Mouse (Mus musculus) limb, embryonic 14.5 days (tissue): ENCODE data around the gene Ggcx. TPM values are rescaled to one million over a fixed set of nuclear protein-coding genes. Genes with fewer than 3 reads are reported as not detected.

Source experiments
- ATAC-seq: fragments of 200-750 bp; cut with Nextera tagmentation; 2 replicates; pipeline ENCODE4 v1.8.0; 2017; ENCODE audit warnings: low read depth, moderate number of reproducible peaks, moderate TSS enrichment; ENCODE audit not compliant: low FRiP score
- DNase-seq: peaks from one replicate; pipeline ENCODE4 v3.0.0-alpha.2; 2015; ENCODE audit warnings: low spot score
- H3K27ac ChIP-seq: fragments of 300-500 bp; sonication (generic); replicated peaks from 2 replicates; pipeline ENCODE4 v1.5.1; 2014; ENCODE audit warnings: low read depth, mild to moderate bottlenecking, low read length, moderate library complexity, mixed read lengths
- H3K27me3 ChIP-seq: fragments of 300-500 bp; sonication (generic); 2 replicates; pipeline ENCODE4 v1.6.1; 2014; ENCODE audit warnings: low read length, mixed read lengths; ENCODE audit not compliant: control insufficient read depth, insufficient read depth
- H3K36me3 ChIP-seq: fragments of 300-500 bp; sonication (generic); 2 replicates; pipeline ENCODE4 v1.6.1; 2014; ENCODE audit warnings: mild to moderate bottlenecking, low read length, moderate library complexity, mixed read lengths; ENCODE audit not compliant: control insufficient read depth, insufficient read depth
- H3K4me1 ChIP-seq: fragments of 300-500 bp; sonication (generic); 2 replicates; pipeline ENCODE4 v1.6.1; 2014; ENCODE audit warnings: antibody characterized with exemption, low read length, mixed read lengths; ENCODE audit not compliant: control insufficient read depth, insufficient read depth
- H3K4me2 ChIP-seq: fragments of 300-500 bp; sonication (generic); replicated peaks from 2 replicates; pipeline ENCODE4 v1.6.1; 2014; ENCODE audit warnings: low read depth, mild to moderate bottlenecking, low read length, moderate library complexity; ENCODE audit not compliant: severe bottlenecking
- H3K4me3 ChIP-seq: fragments of 300-500 bp; sonication (generic); replicated peaks from 2 replicates; pipeline ENCODE4 v1.5.1; 2014; ENCODE audit warnings: low read length
- H3K9ac ChIP-seq: fragments of 300-500 bp; sonication (generic); 2 replicates; pipeline ENCODE4 v1.6.1; 2014; ENCODE audit warnings: mild to moderate bottlenecking, low read depth, low read length, moderate library complexity; ENCODE audit not compliant: severe bottlenecking
- H3K9me3 ChIP-seq: fragments of 300-500 bp; sonication (generic); 2 replicates; pipeline ENCODE4 v1.6.1; 2016; ENCODE audit warnings: low read length; ENCODE audit not compliant: control insufficient read depth
- POLR2A ChIP-seq: fragments of 200-500 bp; IDR thresholded peaks from 2 replicates; pipeline ENCODE4 v1.8.0; 2012; ENCODE audit warnings: inconsistent platforms, mild to moderate bottlenecking, moderate library complexity, borderline replicate concordance; ENCODE audit not compliant: insufficient read depth, insufficient read length; ENCODE audit errors: extremely low read depth
- WGBS: fragments of 180-500 bp; shearing (Covaris S2); extraction: QIAGEN DNeasy Blood & Tissue Kit; methylation state at CpG from one replicate; pipeline ENCODE4 v1.1.7; 2014; 5-methylcytosine and 5-hydroxymethylcytosine counted together
- polyA plus RNA-seq, 2 experiments: library from polyadenylated mRNA; depleted of rRNA in 1 of 2; stranded (reverse) in 1 of 2; unstranded in 1 of 2; fragments of >200 nt; fragmentation: Nextera tagmentation in 1 of 2; extraction: Ambion mirVana in 1 of 2; gene quantifications; 2 replicates each; pipeline versions ENCODE4 v1.2.1 to v1.2.3; 2012 to 2014

Gene Ggcx
- polyA plus RNA-seq (2012; rRNA removed), result 44.9 and 59.8 TPM in 2 replicates
- 15.3 and 18.4 TPM in 2 replicates for polyA plus RNA-seq (2014; fragmentation: Nextera tagmentation; extraction: Ambion mirVana)

- peak; percentile 96 for ATAC-seq
- Histone ChIP-seq H3K27ac (peak within 1 kb of the TSS; percentile 27), H3K9ac (peak within 1 kb of the TSS; percentile 86), H3K4me1 (peaks cover 11% of the 10 kb centered on the region), H3K4me2 (peak within 1 kb of the TSS; percentile 78), H3K27me3 (no peaks in the 10 kb centered on the region), H3K9me3 (no peaks in the 10 kb centered on the region), H3K4me3 (peak within 1 kb of the TSS; percentile 75), H3K36me3 (peaks cover 22% of the 10 kb centered on the region)
- TF ChIP-seq POLR2A, result 0 out of 2 replicates have a peak, but pooled peaks have one; percentile 63
- DNase-seq, result peak; percentile 96
- 2% methylated on average over 33 of the region's 33 CpGs for WGBS
Observed at GRCm38 (mm10) chr6:72414076-72414756, at the start of gene Ggcx. TSS of gene Ggcx (plus strand) at chr6:72414308.

DNA sequence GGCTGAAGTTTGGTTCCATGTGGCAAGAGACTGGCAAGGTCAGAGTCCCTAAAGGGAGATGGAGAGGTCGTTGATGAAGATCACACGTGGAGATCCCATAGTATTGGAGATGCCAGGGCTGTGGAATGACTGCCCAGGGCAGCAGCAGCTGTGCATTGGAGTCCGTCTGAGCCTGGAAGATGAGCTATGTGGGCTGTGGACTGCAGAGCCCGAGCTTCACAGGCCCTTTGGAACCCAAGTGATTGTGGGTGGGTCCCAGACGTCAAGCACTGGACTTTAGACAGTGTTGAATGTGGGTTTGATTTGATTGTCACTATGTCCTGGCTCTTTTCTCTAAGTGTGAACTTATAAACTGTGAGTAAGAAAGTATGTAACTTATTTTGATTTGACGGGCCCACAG, 49.1 kb upstream of the Ggcx start:
- DNase-seq, result no peak
- no peak for TF ChIP-seq POLR2A
- Histone ChIP-seq H3K4me1 (peaks cover 7% of the 10 kb centered on the region), H3K9me3 (no peaks in the 10 kb centered on the region), H3K27ac (no peak overlapping the region), H3K4me2 (no peak overlapping the region), H3K36me3 (peaks cover 6% of the 10 kb centered on the region), H3K4me3 (no peak overlapping the region), H3K27me3 (no peaks in the 10 kb centered on the region), H3K9ac (no peak overlapping the region)
- ATAC-seq, result no peak
- WGBS, result 73% methylated on average over 6 of the region's 6 CpGs

- no peak overlapping the region for H3K4me2 ChIP-seq
- H3K4me1 ChIP-seq, result peaks cover 6% of the 10 kb centered on the region
- ATAC-seq (no peak), DNase-seq (no peak)
- 67% methylated on average over 3 of the region's 3 CpGs for WGBS
- no peak overlapping the region for H3K27ac ChIP-seq
- no peaks in the 10 kb centered on the region for H3K27me3 ChIP-seq
- no peak overlapping the region for H3K9ac ChIP-seq
- no peak overlapping the region for H3K4me3 ChIP-seq
- H3K36me3 ChIP-seq, result no peaks in the 10 kb centered on the region
- H3K9me3 ChIP-seq, result no peaks in the 10 kb centered on the region
- no peak for TF ChIP-seq POLR2A
Observed at GRCm38 (mm10) chr6:72366304-72366703, 47.8 kb upstream of the Ggcx start.

DNA sequence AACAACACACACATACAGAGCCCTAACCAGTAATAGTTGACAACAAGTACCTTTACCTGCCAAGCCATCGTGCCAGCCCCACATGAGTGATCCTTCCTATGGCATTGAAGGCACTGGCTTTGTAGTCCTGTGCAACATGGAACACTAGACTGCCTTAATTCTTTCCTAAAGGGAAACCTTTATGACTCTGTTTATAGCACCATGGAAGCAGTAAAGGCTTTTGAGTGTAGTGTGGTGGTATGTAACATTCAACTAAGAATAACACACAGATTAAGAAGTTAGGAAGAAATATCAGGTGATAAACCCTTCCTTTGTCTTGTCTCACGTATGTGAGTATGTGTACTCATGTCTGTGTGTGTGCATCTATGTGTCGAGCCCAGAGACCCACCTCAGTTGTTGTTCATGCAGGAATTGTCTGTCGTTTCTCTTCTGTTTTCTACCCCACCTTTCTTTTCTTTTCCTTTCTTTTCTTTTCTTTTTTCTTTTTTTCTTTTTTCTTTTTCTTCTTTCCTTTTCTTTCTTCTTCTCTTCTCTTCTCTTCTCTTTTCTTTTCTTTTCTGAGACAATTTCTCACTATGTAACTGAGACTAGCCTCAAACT, 47.2 kb upstream of the Ggcx start, which contains the start of gene Rnf181:
Rnf181 (minus strand) TSS at position 113 of the 600 bp plus-strand sequence.
- no peaks in the 10 kb centered on the region for H3K4me1 ChIP-seq
- no peaks in the 10 kb centered on the region for H3K9me3 ChIP-seq
- no peak within 1 kb of the TSS for H3K9ac ChIP-seq
- no peak for ATAC-seq
- H3K36me3 ChIP-seq, result no peaks in the 10 kb centered on the region
- no peak for TF ChIP-seq POLR2A
- 73% methylated on average over 4 of the region's 4 CpGs for WGBS
- H3K27ac ChIP-seq, result no peak within 1 kb of the TSS
- no peak within 1 kb of the TSS for H3K4me3 ChIP-seq
- no peak within 1 kb of the TSS for H3K4me2 ChIP-seq
- no peak for DNase-seq
- H3K27me3 ChIP-seq, result no peaks in the 10 kb centered on the region

GRCm38 (mm10) chr6:72367460-72367974, 46.6 kb upstream of the Ggcx start:
- Histone ChIP-seq H3K36me3 (no peaks in the 10 kb centered on the region), H3K4me2 (no peak overlapping the region), H3K4me3 (no peak overlapping the region), H3K9ac (no peak overlapping the region), H3K9me3 (no peaks in the 10 kb centered on the region), H3K27me3 (no peaks in the 10 kb centered on the region), H3K4me1 (no peaks in the 10 kb centered on the region), H3K27ac (no peak overlapping the region)
- DNase-seq (no peak), ATAC-seq (no peak)
- TF ChIP-seq POLR2A, result no peak
- 80% methylated on average over 4 of the region's 4 CpGs for WGBS
